Mouse (Mus musculus): ENCODE measurements at regions not wholly inside any gene's neighbourhood (a gene's known extent, or its start where the extent isn't known, plus 50 kb on each side); places are given as distances from the start of the nearest gene placed in this dataset.
"Not testable (repeated sequence)": the region's sequence is repeated elsewhere in the genome, so short reads cannot be mapped to it uniquely, and the experiment has no call there.

DNA sequence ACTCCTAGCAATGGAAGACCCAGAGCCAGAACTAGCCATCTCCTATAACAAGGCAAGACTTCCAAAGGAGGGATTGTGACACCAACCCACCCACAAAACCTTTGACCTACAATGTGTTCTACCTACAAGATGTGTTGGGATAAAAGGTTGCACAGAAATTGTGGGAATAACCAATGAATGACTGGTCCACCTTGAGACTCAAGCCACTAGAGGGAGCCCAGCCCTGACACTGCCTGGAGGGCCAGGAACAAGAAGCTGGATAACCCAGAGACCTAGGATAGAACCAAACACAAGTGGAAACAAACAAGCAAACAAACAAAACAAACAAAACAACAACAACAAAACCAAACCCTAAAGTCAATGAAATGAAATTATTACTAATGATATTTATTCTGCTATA is 288.8 kb downstream of the Dchs2 start:
- no peak for DNase-seq

DNA sequence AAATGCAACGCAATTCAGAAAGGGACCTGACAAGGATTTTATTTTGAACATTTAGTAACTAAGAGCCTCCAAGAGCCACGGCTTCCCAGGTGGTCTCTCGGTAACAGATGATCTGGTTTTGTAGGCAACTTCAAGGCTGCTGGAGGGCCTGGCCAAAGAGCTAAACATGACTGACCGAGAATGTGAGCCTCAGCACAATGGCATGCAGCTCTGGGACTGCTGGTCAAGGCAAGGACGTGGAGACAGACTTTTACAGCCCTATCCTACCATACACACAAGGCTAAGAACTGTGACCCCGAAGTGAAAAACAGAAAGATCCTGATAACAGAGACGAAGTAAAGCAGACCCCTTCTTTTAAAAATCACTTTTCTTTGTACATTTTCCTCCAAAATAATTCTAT is 296.5 kb downstream of the Dchs2 start:
- no peak for DNase-seq

DNA sequence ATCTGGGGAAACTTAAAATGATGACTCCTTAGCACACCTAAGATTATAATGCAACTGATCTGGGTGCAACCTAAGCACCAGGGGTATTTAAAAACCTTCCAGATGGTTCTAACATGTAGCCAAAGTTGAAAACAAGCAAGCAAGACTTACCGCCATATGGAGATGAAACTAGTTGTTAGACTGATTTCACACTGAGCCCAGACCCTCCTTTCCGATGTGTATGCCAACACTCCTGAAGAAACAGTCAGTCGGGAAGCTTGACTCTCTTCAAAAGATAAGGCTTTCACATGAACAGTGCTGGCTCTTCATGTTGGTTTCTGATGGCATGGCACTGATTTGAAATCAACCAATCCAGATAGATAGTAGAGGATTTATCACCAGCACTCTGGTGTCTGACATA is 301.6 kb downstream of the Dchs2 start:
- no peak for DNase-seq

DNA sequence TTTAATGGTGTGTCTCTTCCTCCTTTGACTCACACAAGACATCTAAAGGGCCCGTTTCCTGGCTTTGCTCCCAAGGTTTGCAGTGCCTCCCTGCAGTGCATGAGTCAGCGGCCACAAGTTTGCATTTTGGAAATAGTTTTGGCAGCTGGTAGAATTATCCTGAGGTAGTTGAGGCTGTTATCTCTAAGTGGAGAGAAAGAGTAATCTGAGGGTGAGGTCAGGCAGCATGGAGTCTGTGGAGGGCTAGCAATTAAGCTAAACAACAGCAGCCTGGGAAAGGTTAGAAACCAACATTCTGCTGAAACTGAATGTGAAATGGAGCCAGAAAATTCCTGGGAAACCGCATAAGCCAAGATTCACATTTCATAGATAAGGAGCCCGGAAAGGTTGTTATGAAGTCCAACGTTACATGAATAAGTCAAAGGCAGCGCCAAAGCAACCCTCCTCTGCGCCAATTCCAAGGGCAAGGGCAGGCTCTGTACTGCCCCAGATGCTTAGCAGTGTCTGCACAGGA is 318.5 kb downstream of the Dchs2 start:
- DNase-seq, result no peak

DNA sequence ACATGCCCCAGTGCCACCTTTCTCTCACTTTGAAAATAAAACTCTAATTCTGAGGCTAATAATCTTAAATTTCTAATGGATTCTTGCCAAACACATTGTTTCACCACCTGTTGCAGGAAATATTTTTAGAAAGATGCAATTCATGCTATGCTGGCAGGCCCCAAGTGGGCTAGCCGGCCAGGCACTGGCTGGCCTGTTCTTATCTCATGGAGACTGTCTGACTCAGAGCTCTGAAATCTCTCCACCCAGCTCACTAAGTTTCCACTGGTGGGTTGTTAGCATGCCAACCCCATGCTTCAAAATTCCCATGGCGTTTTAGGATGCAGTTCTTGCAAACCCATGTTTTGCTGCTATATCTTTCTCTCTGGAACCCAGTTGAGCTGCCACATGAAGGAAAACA is 315.5 kb upstream of the Sfrp2 start:
- no peak for DNase-seq

DNA sequence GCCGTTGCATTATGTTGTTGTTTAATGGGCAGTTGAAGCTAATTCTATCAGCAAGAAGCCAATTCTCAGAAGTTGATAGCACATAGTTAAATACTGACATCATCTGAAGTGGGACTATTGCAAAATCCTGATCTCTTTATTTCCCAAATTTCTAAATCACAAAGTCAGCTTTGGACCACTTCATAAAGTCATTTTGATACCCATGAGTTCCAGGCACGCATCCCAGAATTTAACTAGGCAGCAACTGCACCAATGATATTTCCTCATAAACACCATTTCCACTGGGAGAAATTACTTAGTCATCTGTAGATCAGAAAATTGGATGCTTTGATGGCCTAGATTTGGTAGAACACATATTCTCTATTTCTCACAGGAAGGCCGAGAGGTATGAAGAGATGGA is 314.8 kb upstream of the Sfrp2 start:
- no peak for DNase-seq

DNA sequence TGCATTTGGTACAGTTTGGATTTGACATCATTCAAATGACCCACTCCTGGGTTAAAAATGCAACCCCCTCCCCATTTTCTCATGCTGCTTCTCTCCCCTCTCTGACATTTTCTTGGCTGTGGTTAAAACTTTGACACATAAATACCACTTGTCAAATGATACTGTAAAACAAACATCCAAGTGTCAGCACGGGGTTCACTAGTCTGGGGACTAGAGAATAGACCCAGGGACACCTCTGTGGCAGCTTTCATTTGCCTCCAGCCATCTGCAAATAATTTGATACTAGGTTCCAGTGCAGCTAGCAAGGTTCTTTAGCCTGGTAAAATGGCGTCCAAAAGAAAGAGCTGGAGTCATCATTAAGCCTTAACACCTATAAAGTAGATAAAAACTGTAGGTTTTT is 312.7 kb upstream of the Sfrp2 start:
- DNase-seq, result no peak

DNA sequence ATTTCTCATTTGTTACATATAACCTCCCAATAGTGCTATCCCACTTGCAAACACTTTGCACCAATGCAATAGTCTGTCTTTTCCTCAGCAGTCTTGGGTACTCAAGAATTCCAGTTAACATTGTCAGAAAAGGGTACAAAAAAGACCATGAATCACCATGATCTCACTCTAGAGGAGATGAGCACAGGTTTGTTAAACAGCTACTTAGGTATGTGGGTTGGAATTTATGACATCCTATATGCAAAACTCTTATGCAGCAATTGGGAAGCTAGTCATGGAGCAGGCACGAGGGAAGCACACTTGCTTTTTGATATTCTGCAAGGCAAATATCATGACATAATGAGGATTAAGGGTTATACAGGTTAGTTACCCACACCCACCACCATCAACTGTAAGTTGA is 307.7 kb upstream of the Sfrp2 start:
- no peak for DNase-seq

DNA sequence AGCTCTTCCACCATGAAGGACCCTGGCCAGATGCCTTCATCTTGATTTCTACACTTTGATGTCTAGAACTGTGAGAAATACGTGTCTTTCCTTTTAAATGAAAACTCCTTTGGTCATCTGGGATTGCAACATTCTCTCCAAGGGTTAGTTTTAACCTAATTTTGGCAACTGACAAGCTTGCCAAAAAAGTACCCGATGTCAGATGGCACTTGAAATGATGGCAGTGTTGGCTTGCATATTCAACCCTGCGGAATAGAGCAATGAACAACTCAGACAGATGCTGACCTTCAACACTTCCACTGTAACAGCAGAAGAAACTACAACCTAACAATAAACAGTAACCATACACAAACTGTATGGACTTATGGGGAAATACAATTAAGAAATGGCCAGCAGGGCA is 286.9 kb upstream of the Sfrp2 start:
- no peak for DNase-seq

DNA sequence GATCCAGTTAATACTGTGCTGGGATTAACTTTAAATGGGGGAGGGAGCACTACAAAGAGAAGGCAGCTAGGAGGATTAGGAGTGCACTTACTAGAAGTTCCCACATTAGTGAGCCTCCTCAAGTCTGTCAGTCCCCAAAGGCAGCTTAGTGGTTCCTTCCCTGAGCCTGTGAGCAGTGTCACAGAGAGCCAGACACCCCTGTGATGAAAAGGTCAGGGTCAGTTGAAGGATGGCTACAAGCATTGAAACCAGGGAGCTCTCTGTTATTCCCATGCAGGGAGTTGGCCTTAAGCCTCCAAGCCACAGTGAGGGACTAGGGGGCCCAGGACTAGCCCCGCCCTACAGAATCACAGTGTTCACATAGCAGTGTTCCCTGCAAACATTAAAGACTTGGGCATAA is 285.9 kb upstream of the Sfrp2 start:
- DNase-seq, result no peak

DNA sequence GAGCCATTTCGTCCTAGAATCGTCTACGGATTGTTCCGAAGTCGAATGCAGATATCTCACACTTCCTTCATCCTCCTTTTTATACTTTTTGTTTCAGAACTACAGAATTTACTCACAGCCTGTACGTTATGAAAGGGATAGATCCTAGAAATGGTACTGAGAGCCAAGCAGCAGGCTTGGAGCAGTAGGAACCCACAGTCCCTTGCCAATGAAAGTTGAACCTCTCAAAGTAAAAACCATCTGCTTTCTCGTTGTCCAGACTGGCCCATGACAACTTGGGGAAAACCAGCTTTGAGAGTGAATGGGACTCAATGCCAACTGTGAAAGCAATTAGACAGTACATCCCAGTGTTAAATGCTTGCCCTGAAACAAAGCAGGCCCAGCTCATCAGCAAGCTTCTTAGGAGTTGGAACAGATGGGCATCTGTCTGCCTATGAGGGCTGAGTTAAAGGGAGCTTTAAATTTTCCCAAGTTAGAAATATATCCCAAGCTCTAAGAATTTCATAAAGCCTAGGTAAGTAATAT is 279.9 kb upstream of the Sfrp2 start:
- DNase-seq, result no peak

DNA sequence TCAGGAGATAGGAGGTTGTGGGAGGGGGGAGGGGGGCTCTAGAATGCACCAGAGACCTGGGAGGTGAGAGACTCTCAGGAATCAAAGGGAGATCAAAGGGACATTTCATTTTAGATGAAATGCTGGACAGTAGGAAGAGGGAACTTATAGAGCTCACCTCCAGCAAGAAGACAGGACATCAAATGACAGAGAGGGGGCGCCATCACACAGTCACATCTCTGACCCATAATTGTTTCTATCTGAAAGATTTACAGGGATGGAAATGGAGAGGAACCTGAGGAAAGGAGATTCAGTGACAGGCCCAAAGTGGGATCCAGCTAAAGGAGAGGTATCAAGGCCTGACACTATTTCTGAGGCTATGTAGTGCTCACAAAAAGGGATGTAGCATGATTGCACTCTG is 270.5 kb upstream of the Sfrp2 start:
- DNase-seq, result no peak

DNA sequence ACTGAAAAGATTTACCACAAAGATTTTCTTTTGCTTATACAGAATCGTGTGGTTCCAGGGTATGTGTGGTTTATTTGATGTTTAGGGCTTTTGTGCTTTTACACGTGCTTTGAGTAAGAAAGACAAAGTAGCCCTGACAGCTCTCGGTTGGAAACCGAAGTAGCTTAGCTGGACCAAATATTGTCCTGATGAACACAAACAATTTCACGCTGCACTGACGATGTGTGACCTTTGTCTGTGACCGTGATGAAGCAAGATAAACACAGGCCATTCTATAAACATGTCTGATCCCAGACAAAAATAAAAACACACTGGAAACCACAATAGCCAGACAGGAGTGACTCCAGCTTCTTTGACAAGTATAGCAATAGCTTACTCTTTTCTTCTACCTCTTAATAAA is 262.2 kb upstream of the Sfrp2 start:
- no peak for DNase-seq

DNA sequence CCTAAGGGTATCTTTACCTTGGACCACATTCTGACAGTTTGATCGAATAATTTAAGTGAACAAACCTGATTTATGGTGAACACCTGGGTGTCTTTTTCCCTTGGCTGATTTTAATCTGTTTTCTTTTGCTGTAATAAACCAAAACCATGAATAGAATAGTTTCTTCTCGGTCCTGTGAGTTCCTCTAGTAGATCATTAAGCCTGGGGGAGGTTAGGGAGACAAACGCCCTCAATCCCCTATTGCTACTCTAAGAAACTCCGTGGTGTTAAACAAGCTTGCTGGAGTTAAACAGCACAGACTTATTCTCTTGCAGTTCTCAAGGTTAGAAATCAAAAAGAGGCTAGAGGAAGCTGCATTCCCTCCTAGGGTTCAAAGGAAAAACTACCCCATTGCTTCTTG is 249.5 kb upstream of the Sfrp2 start:
- DNase-seq, result no peak

DNA sequence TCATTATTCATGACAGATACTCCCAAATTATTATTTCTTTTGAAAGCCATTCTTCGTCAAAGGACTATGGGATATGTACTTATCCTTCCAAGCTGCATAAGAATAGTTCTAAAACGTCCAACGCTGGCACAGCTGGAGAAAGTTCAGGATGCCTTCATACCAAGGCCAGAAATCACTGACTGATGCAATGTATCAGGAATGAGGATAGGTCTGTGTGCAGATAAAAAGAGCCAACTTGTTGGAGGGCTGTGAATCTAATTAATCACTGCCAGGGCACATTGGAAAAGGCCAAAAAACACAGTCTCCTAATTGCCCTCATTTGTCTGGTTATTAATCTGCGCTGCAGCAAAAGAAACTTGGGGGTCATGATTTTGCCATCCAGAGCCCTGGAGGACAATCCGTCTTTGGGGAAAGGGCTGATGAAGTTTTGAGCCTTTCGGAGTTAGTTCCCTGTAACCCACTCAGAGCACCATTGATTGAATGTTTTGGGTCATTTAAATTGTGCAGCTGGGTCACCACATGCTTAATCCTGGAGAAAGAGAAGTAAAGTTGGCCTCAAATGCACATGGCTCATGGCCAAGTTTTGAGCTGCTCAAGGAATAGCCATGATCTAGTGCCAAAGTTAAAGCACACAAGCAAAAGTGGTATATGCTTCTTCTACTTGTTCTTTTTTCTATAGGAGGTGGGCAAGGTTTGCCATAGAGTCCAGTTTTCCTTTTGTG is 248.0 kb upstream of the Sfrp2 start:
- DNase-seq, result no peak

DNA sequence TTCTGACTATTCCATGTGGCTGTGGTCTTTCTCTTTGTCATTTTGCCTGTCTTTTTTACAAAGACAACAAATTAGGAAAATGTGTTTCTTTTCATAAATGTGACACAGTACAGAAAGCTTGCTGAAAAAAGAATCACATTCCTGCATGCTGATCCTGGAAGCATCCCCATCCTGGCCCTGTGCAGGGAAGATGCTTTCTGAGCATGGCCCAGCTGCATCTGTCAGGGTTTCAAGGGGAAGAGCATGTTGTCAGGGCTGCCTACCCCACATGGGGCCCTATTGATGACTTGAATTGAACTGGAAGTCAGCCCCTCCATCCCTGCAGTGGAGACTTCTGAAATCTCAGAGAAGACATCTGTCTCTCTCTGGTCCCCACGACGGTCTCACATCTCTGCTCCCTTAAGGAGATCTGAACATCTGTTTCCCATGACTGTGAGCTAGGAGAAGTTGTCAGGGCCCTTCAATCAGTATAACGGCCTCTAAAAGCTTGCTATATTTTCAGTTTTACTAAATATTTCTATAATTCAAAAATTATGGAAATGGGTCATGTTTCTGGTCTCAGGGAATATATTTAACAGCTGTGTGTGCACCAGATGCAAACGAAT is 235.8 kb upstream of the Sfrp2 start:
- no peak for DNase-seq

DNA sequence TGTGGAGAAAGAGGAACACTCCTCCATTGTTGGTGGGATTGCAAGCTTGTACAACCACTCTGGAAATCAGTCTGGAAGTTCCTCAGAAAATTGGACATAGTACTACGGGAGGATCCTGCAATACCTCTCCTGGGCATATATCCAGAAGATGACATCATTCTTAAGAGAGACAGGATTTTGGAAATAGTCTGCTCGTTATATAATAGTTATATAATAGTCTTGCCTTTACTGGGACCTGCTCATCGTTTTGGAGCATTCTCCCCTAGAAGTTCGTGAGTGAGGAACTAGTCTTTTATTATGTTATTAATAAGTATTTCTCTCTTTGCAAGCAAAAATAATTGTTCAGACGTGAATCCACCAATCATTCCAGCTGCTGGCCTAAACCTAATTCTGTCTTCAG is 229.5 kb upstream of the Sfrp2 start:
- DNase-seq, result not testable (repeated sequence)

DNA sequence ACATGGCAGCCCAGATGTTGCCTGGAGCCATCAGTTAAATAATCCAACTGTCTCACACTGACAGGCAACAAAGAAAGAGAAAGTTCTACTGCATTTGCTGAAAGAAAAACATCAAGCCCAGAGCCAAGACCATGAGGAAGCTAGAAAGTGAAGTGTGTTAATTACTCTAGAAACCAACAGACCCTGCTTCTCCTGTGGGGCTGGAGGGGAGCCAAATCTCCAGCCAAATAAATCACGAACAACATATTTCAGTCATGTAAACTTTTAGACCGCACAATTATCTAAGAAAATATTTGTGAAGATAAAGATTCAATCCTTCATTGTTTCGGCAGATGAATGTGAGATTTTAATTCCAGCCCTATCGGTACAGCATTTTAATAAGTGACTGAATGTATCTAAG is 228.9 kb upstream of the Sfrp2 start:
- no peak for DNase-seq

DNA sequence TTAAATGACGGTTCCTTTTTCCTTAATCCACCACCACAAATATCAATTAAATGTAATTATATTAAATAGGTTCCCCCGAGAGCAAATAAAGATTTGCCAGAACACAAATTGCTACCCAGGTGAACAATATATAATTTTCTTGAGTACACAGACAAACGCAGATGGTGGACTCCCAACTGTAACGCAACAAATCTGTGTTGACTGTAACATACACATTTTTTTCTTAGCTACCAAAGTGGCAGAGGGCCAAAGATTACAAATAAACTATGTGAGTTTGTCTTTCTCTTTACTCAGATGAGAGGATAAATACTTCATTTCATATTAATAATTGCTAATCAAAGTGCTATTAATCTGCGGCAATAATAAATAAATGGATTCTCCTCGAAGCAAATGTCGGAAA is 228.4 kb upstream of the Sfrp2 start:
- DNase-seq, result no peak

DNA sequence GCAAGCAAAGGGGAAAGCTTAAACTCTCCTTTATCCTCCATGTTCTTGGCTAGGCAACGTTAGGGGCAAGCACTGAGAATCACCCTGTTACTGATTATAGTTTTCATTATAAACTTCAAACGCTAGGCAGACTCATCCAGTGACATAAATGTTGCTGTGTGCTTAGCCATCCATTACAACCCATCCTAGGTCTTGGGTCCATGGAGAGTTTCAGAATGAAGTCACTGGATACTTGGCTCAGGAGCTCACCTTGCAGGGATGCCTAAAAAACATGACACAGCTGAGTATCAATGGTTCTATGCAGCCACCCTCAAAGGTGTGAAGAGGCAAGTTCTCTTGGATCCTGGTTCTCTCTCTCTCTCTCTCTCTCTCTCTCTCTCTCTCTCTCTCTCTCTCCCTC is 227.2 kb upstream of the Sfrp2 start:
- DNase-seq, result no peak

DNA sequence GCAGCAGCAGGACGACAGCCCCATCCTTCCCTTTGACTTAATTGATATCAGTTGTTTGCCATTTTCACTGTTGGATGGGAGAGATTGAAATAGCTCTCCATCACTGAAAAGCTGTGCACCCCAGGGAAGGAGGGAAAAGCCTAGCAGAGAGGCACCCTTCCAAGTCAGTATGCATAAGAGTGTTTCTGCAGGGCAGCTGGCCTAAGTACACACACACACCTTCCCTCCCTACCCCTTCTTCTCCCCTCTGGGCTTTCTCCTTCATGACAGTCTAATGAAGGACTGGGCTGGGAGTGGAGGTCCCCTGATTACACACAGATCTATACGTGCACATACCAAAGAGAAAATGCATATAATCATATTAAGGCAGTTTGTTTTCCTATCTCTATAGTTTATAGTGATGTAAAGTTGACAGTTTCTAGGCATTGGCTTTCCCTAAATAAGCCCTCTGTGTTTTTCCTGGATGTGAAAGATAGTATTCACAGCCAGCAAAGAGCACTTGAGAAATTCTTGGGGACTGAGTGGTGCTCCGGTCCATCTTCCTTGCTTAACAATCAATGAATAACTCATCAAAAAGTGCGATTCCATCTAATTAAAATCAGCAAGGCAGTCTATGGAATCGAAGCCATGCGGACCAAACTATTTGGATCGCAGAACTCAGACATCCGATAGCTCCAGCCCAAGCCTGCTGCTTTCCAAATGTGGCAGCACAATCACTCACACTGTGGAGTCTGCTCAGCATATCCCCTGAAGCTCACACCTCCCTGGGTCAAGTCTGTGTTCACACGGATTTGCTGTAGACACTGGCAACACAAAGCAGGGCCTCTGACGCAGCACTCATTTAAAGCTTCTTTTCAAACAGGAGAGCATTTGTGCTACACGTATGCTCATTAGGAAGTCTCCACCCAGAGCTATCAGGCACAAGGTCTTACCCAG is 224.9 kb upstream of the Sfrp2 start:
- DNase-seq, result no peak

DNA sequence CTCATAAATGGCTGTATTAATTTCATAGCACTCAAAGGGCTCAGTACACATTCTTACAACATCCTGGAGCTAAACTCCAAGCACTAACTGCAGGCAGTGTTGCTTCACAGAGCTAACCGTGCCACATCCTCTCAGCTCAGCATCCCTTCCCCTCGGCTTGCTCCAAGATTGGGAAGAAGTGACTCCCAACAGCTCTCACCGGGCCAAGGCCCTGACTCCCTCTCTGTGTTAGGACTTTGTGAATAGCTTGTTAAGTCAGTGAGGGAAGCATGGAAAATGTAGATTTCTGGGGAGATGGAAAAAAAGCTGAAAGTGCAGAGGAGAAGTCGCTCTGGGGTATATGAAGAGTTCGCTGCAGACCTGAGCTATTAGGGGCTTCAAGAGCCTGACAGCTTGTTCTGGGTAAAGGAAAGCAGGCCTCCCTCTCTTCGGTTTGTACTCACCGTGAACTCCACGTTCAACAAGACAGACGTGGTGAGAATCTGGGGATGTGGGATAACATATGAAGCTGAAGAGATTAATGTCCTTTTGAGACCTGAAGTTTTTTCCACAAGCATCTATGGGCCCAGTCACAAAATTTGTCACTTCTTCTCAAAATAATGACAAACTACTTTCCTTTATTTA is 213.5 kb upstream of the Sfrp2 start:
- DNase-seq, result no peak

DNA sequence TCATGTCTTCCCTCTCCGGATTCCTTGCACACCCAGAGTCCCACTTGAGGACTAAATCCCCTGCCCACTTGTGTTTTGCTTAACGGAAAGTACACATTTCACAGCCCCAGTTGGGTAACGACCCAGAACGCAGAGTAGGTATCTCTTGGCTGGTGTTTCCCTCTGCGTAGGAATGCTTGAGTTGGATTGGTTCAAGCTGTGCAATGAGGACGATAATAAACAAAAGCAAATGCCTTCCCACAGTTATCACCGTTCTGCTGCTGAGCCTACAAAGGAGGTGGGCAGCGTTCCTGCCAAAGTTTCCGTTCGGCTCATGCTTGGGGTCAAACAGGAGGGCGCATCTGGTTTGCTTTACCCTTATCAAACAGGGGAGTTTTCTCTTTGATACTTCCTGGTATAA is 212.3 kb upstream of the Sfrp2 start:
- no peak for DNase-seq

All from cerebellum, adult 18-20 months (tissue).